23 mouse cellular contexts compared by ENCODE assay signal in the genomic region with DNA sequence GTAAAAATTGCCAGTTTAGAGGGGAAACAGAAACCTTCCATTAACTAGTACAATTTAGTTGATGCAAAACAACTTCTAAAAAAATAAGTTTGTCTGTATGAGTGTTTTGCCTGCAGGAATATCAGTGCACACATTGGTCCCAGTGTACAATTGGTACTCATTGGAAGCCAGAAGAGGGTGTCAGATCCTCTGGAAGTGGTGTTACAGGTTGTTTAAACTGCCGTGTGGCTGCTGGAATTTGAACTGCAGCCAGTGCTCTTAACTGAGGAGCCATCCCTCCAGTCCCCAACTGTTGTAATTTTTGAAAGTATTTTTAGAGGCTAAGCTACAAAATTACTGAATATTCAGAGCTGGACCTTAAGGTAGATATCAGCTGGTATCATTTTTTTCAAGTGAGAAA. TPM values are rescaled to one million over a fixed set of nuclear protein-coding genes. Genes with fewer than 3 reads are reported as not detected.
DNase-seq lines count a peak whose midpoint lies in the region; ATAC-seq and TF ChIP-seq lines count a peak whose summit lies in the region.
"Had no signal": no experiment of that assay in that cellular context is flagged by ENCODE, and none has a peak within 500 bp of the region (broad histone marks: within the 10 kb centered on the region; RNA-seq: fewer than 3 reads in every experiment).

No protein-coding gene starts in this region.

- no peak for TF ChIP-seq EP300 in heart, adult 2 months (IDR thresholded peaks at IDR 0.05; ENCODE audit: insufficient read depth, low read depth, low read length)
- TF ChIP-seq EP300 in lung, postnatal 0 days (IDR thresholded peaks at IDR 0.05) = no peak

- H3K4me2 ChIP-seq in lung, postnatal 0 days (replicated peaks; ENCODE audit: low read depth, low read length) = no peak overlapping the region
- H3K4me2 ChIP-seq: embryonic facial prominence, embryonic 12.5 days; embryonic facial prominence, embryonic 15.5 days; heart, embryonic 11.5 days; hindbrain, embryonic 14.5 days had no signal

- peak; percentile 25 for TF ChIP-seq CTCF in heart, adult 2 months (IDR thresholded peaks at IDR 0.05)
- TF ChIP-seq CTCF in kidney, adult 2 months (conservative IDR thresholded peaks at IDR 0.05; ENCODE audit: insufficient read depth, insufficient read length, low read depth, low read length) = peak; percentile 13; the same call in 1 of the 2 replicates
- TF ChIP-seq CTCF in lung, postnatal 0 days (IDR thresholded peaks at IDR 0.05) = peak; percentile 35
- TF ChIP-seq CTCF in lung, adult 2 months (IDR thresholded peaks at IDR 0.05; ENCODE audit: insufficient read depth, low read length) = no peak

- H3K4me1 ChIP-seq in heart, adult 2 months (ENCODE audit: control insufficient read depth, insufficient read depth, low read length) = peaks cover 24% of the 10 kb centered on the region
- peaks cover 24% of the 10 kb centered on the region for H3K4me1 ChIP-seq in kidney, adult 2 months (ENCODE audit: control insufficient read depth, insufficient read depth, low read length)
- peaks cover 4% of the 10 kb centered on the region; the same call in 1 of the 2 replicates for H3K4me1 ChIP-seq in lung, postnatal 0 days (ENCODE audit: insufficient read depth, low read depth, low read length)
- H3K4me1 ChIP-seq in lung, adult 2 months (ENCODE audit: control insufficient read depth, insufficient read depth, low read length) = peaks cover 25% of the 10 kb centered on the region

- no peak for DNase-seq in heart, adult 2 months
- no peak for DNase-seq in heart, adult 18-20 months
- peak; percentile 35 for DNase-seq in kidney, adult 2 months
- DNase-seq in kidney, postnatal 4 days = no peak
- no peak for DNase-seq in lung, postnatal 0 days (ENCODE audit: low spot score)
- no peak for DNase-seq in lung, adult 2 months
- DNase-seq: adrenal gland, adult 2 months; adrenal gland, postnatal 14 days; cerebellum, adult 11 months; cerebellum, adult 9-11 months; cerebellum, postnatal 25 days; forebrain, postnatal 0 days; gastrocnemius, postnatal 10 days; gastrocnemius, postnatal 36 days; heart, postnatal 36 days had no signal

- H3K27ac ChIP-seq in heart, adult 2 months = no peak overlapping the region
- H3K27ac ChIP-seq in kidney, adult 2 months (ENCODE audit: insufficient read depth, low read depth, low read length) = no peak overlapping the region
- no peak overlapping the region for H3K27ac ChIP-seq in lung, postnatal 0 days (ENCODE audit: low read length)
- H3K27ac ChIP-seq: embryonic facial prominence, embryonic 12.5 days; embryonic facial prominence, embryonic 15.5 days; hindbrain, embryonic 14.5 days; hindbrain, postnatal 0 days had no signal

- peaks cover 69% of the 10 kb centered on the region for H3K36me3 ChIP-seq in heart, adult 2 months (ENCODE audit: control insufficient read depth, insufficient read depth, low read length)
- no peaks in the 10 kb centered on the region; the same call in none of the 2 replicates for H3K36me3 ChIP-seq in kidney, adult 2 months (ENCODE audit: control insufficient read depth, insufficient read depth, low read length)
- no peaks in the 10 kb centered on the region for H3K36me3 ChIP-seq in lung, postnatal 0 days (ENCODE audit: insufficient read depth, low read length)

- H3K27me3 ChIP-seq in heart, adult 2 months (ENCODE audit: control insufficient read depth, insufficient read depth, low read length) = no peaks in the 10 kb centered on the region
- no peaks in the 10 kb centered on the region for H3K27me3 ChIP-seq in kidney, adult 2 months (replicated peaks; ENCODE audit: control insufficient read depth, insufficient read depth, low read length)
- H3K27me3 ChIP-seq in lung, postnatal 0 days (replicated peaks; ENCODE audit: insufficient read depth, low read length) = no peaks in the 10 kb centered on the region
- H3K27me3 ChIP-seq: embryonic facial prominence, embryonic 12.5 days; embryonic facial prominence, embryonic 15.5 days had no signal

- intact Hi-C loops in heart, adult 2 months (cut with DNase I) = loop anchor here (5.0 kb wide), 2 partner anchors 34 to 49 kb away; no protein-coding TSS in a partner anchor

- no peak for TF ChIP-seq POLR2A in heart, adult 2 months (IDR thresholded peaks at IDR 0.05; ENCODE audit: insufficient read depth, low read depth, low read length)
- TF ChIP-seq POLR2A in kidney, adult 2 months (IDR thresholded peaks at IDR 0.05; ENCODE audit: low read depth, low read length) = no peak
- TF ChIP-seq POLR2A in lung, adult 2 months (IDR thresholded peaks at IDR 0.05; ENCODE audit: borderline replicate concordance, extremely low read depth, low read depth, low read length) = no peak

- WGBS in heart, adult 2 months = 12% methylated on average over 1 of the region's 1 CpGs
- 7% methylated on average over 1 of the region's 1 CpGs for WGBS in kidney, adult 2 months
- 7% methylated on average over 1 of the region's 1 CpGs for WGBS in lung, postnatal 0 days
- WGBS in lung, adult 2 months = 4% methylated on average over 1 of the region's 1 CpGs

- H3K4me3 ChIP-seq in heart, adult 2 months = no peak overlapping the region
- H3K4me3 ChIP-seq in kidney, adult 2 months (ENCODE audit: insufficient read depth, low read depth, low read length) = no peak overlapping the region
- no peak overlapping the region for H3K4me3 ChIP-seq in lung, postnatal 0 days (ENCODE audit: low read depth, low read length)
- no peak overlapping the region for H3K4me3 ChIP-seq in lung, adult 2 months (replicated peaks; ENCODE audit: extremely low read depth, low read depth, low read length)
- H3K4me3 ChIP-seq: embryonic facial prominence, embryonic 12.5 days; embryonic facial prominence, embryonic 15.5 days had no signal

- peaks cover 11% of the 10 kb centered on the region for H3K79me2 ChIP-seq in heart, adult 2 months (replicated peaks; ENCODE audit: control insufficient read depth, insufficient read depth, low read length)

- H3K9me3 ChIP-seq in lung, postnatal 0 days (ENCODE audit: low read length) = no peaks in the 10 kb centered on the region
- H3K9me3 ChIP-seq: embryonic facial prominence, embryonic 12.5 days; embryonic facial prominence, embryonic 15.5 days had no signal

- no peak overlapping the region for H3K9ac ChIP-seq in heart, adult 2 months (ENCODE audit: low read depth, low read length)
- no peak overlapping the region for H3K9ac ChIP-seq in lung, postnatal 0 days (replicated peaks; ENCODE audit: low read depth)
- H3K9ac ChIP-seq: embryonic facial prominence, embryonic 12.5 days; embryonic facial prominence, embryonic 15.5 days; forebrain, postnatal 0 days; hindbrain, embryonic 14.5 days had no signal

- ATAC-seq in lung, postnatal 0 days = no peak
- ATAC-seq: CD4-positive, CD25-positive, alpha-beta regulatory T cell, adult 4 months; forebrain, embryonic 14.5 days; forebrain, postnatal 0 days; hindbrain, postnatal 0 days; inflammation-experienced regulatory T-cells, adult 6 months had no signal

RNA-seq across cellular contexts. Expression of a gene that starts 4.3 kb away (rescaled TPM):
- total RNA-seq in heart, adult 2 months (2021) = 10 to 100 TPM; 22.8 to 34.2 TPM
- polyA plus RNA-seq in heart, adult 2 months (2012; rRNA removed) = 24.2 and 34.4 TPM in 2 replicates
- total RNA-seq in heart, adult 18-20 months (2021) = 10 to 100 TPM; 25.0 to 32.3 TPM
- 28.9 and 33.4 TPM in 2 replicates for polyA plus RNA-seq in kidney, adult 2 months (2012; rRNA removed)
- polyA plus RNA-seq in lung, postnatal 0 days (2015; fragmentation: Nextera tagmentation; extraction: Ambion mirVana) = 49.7 and 59.6 TPM in 2 replicates
- 30.5 and 33.2 TPM in 2 replicates for polyA plus RNA-seq in lung, adult 2 months (2012; rRNA removed)
